Mouse (Mus musculus): Measurements from ENCODE around the gene Gm5741. TPM values are rescaled to one million over a fixed set of nuclear protein-coding genes. Genes with fewer than 3 reads are reported as not detected.

Gm5741 gene
- polyA plus RNA-seq, 1 experiment from 2014 or later: not detected

GRCm38 (mm10) chr8:85029271-85029670 is 38.5 kb downstream of the Gm5741 start:
- Histone ChIP-seq H3K27ac (no peak overlapping the region), H3K36me3 (ENCODE audit: inconsistent target) (peaks cover 34% of the 10 kb centered on the region), H3K79me2 (ENCODE audit: inconsistent target) (peaks cover 76% of the 10 kb centered on the region), H3K4me3 (ENCODE audit: inconsistent target) (no peak overlapping the region)
- 93% methylated on average over 14 of the region's 14 CpGs for WGBS (ENCODE audit: missing documents)

DNA sequence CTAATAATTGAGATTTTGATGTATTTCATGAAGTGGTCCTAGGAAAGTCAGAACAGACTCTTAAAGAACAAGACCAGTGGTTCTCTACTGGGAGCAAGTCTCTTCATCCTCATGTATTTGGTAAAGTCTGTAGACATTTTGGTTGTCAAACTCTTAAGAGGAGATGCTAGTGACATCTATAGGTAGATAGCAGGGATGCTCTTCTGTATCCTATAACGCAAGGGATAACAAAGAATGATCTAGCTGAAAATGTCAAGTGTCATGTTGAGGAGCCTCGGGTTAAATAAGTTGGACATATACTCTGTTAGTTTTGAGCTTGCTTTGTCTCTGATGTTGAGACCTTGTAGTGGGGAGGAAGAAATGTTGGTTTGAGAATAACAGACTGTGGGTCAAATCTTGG is 39.9 kb downstream of the Gm5741 start:
- Histone ChIP-seq H3K79me2 (ENCODE audit: inconsistent target) (peaks cover 80% of the 10 kb centered on the region), H3K4me3 (ENCODE audit: inconsistent target) (peak overlapping the region; percentile 97), H3K27ac (no peak overlapping the region), H3K36me3 (ENCODE audit: inconsistent target) (peaks cover 39% of the 10 kb centered on the region)
- WGBS (ENCODE audit: missing documents): 31% methylated on average over 2 of the region's 2 CpGs

- Histone ChIP-seq H3K36me3 (ENCODE audit: inconsistent target) (peaks cover 37% of the 10 kb centered on the region), H3K79me2 (ENCODE audit: inconsistent target) (peaks cover 80% of the 10 kb centered on the region), H3K27ac (peak overlapping the region; percentile 69), H3K4me3 (ENCODE audit: inconsistent target) (peak overlapping the region; percentile 97)
- WGBS (ENCODE audit: missing documents): 1% methylated on average over 9 of the region's 13 CpGs
Measured at GRCm38 (mm10) chr8:85027516-85027855, 40.3 kb downstream of the Gm5741 start.

GRCm38 (mm10) chr8:85026670-85027515 is 40.9 kb downstream of the Gm5741 start, which contains the start of gene Trir:
TSS of gene Trir (plus strand) at chr8:85026823.
- H3K36me3 ChIP-seq (ENCODE audit: inconsistent target): peaks cover 37% of the 10 kb centered on the region
- H3K27ac ChIP-seq: peak within 1 kb of the TSS; percentile 98
- peak within 1 kb of the TSS; percentile 99 for H3K4me3 ChIP-seq (ENCODE audit: inconsistent target)
- H3K79me2 ChIP-seq (ENCODE audit: inconsistent target): peaks cover 80% of the 10 kb centered on the region
- WGBS (ENCODE audit: missing documents): under 1% methylated on average over 63 of the region's 75 CpGs

DNA sequence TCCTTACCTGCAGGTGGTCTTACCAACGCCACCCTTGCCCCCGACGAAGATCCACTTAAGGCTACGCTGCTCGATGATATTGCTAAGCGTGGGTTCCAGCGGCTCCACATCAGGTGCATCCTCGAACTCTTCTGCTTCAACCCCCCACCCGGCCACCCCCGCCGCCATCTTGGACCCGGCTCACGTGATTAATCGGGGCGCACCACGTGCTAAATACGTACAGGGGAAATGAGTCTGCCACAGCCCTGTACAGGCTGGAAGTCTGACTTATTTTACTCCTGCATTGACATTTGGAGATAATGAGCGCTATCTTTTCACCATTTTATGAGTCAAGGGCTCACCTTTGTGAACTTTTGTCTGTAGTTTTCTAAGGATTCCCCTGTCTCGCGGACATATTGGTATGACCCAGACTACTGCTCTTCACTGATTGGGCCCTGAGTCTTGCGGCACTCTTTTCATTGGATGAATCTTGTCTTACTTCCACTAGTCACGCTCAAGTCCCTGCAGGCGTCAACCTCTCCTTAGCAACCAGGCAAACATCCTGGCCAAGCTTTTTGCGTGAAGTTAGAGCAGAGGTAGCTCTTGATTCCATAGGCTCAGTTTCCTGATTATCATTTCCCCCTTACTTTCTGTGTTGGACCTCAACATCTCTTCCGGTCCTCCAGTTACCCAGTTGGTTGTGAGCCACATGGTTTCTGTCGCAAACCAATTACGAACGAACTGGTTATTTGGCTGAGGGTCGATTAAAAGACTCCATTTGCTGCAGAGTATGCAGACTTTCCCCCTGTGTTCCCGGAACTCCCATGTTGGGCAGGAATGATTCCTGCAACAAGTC is 42.5 kb downstream of the Gm5741 start, which contains the start of gene Asna1:
Asna1 (minus strand) TSS at position 184 of the 835 bp plus-strand sequence.
- WGBS (ENCODE audit: missing documents): 2% methylated on average over 29 of the region's 30 CpGs
- H3K4me3 ChIP-seq (ENCODE audit: inconsistent target): peak within 1 kb of the TSS; percentile 99
- peak within 1 kb of the TSS; percentile 98 for H3K27ac ChIP-seq
- peaks cover 40% of the 10 kb centered on the region for H3K36me3 ChIP-seq (ENCODE audit: inconsistent target)
- H3K79me2 ChIP-seq (ENCODE audit: inconsistent target): peaks cover 80% of the 10 kb centered on the region

GRCm38 (mm10) chr8:85023846-85024245 is 43.9 kb downstream of the Gm5741 start:
- Histone ChIP-seq H3K36me3 (ENCODE audit: inconsistent target) (peaks cover 46% of the 10 kb centered on the region), H3K4me3 (ENCODE audit: inconsistent target) (peak overlapping the region; percentile 99; the same call in 1 of the 2 replicates)

GRCm38 (mm10) chr8:85021514-85022055 is 46.2 kb downstream of the Gm5741 start:
- no peak overlapping the region for H3K27ac ChIP-seq
- H3K36me3 ChIP-seq (ENCODE audit: inconsistent target): peaks cover 61% of the 10 kb centered on the region
- 86% methylated on average over 3 of the region's 3 CpGs for WGBS (ENCODE audit: missing documents)
- H3K4me3 ChIP-seq (ENCODE audit: inconsistent target): no peak overlapping the region
- H3K79me2 ChIP-seq (ENCODE audit: inconsistent target): peaks cover 50% of the 10 kb centered on the region

More at GRCm38 (mm10) chr8:85023846-85024245, 43.9 kb downstream of the Gm5741 start:
- 95% methylated on average over 3 of the region's 3 CpGs for WGBS (ENCODE audit: missing documents)
- peak overlapping the region; percentile 98; the same call in 1 of the 2 replicates for H3K27ac ChIP-seq
- peaks cover 68% of the 10 kb centered on the region for H3K79me2 ChIP-seq (ENCODE audit: inconsistent target)

Other genes with a start within 250 kb of the Gm5741 start
- gene Dand5, start 245.2 kb downstream of the Gm5741 start, polyA plus RNA-seq (2018): 1.2 to 3.3 TPM (median 2.9 TPM) in 3 replicates
- 5.8 to 13.9 TPM (median 8.6 TPM) in 3 replicates for gene Gadd45gip1, start 236.5 kb downstream of the Gm5741 start, polyA plus RNA-seq (2018)
- 49.2 to 87.2 TPM (median 79.3 TPM) in 3 replicates for gene Rad23a, start 227.3 kb downstream of the Gm5741 start, polyA plus RNA-seq (2018)
- 836 to 3,382 TPM (median 1,154 TPM) in 3 replicates for gene Calr, start 221.0 kb downstream of the Gm5741 start, polyA plus RNA-seq (2018)
- 24.5 to 43.1 TPM (median 29.5 TPM) in 3 replicates for gene Farsa, start 211.0 kb downstream of the Gm5741 start, polyA plus RNA-seq (2018)
- gene Syce2, start 195.9 kb downstream of the Gm5741 start, polyA plus RNA-seq (2018): 7.0 to 30.9 TPM (median 18.1 TPM) in 3 replicates
- gene Gcdh, start 174.1 kb downstream of the Gm5741 start, polyA plus RNA-seq (2018): 11.1 to 13.7 TPM (median 12.0 TPM) in 3 replicates
- 0.09 TPM in 1 of 3 replicates, not detected in the others for gene Klf1, start 166.1 kb downstream of the Gm5741 start, polyA plus RNA-seq (2018)
- 160 to 211 TPM (median 178 TPM) in 3 replicates for gene Dnase2a, start 159.4 kb downstream of the Gm5741 start, polyA plus RNA-seq (2018)
- gene Mast1, start 130.6 kb downstream of the Gm5741 start, polyA plus RNA-seq (2018): 0.04 to 0.06 TPM in 2 of 3 replicates, not detected in the other
- gene Rtbdn, start 121.0 kb downstream of the Gm5741 start, polyA plus RNA-seq (2018): not detected in 3 replicates
- not detected in 3 replicates for gene Gm49661, start 98.5 kb downstream of the Gm5741 start, polyA plus RNA-seq (2018)
- gene Prdx2, start 98.4 kb downstream of the Gm5741 start, polyA plus RNA-seq (2018): 77.7 to 148 TPM (median 146 TPM) in 3 replicates
- 15.9 to 39.3 TPM (median 26.2 TPM) in 3 replicates for gene Rnaseh2a, start 98.2 kb downstream of the Gm5741 start, polyA plus RNA-seq (2018)
- gene Junb, start 89.3 kb downstream of the Gm5741 start, polyA plus RNA-seq (2018): 26.1 to 86.4 TPM (median 61.3 TPM) in 3 replicates
- 4.9 to 10.9 TPM (median 6.1 TPM) in 3 replicates for gene Hook2, start 77.4 kb downstream of the Gm5741 start, polyA plus RNA-seq (2018)
- not detected in 3 replicates for gene Best2, start 53.5 kb downstream of the Gm5741 start, polyA plus RNA-seq (2018)
- 120 to 138 TPM (median 122 TPM) in 3 replicates for gene Asna1, start 42.7 kb downstream of the Gm5741 start, polyA plus RNA-seq (2018)
- 143 to 170 TPM (median 168 TPM) in 3 replicates for gene Trir, start 41.2 kb downstream of the Gm5741 start, polyA plus RNA-seq (2018)
- 14.1 to 30.6 TPM (median 26.6 TPM) in 3 replicates for gene Tnpo2, start 31.1 kb downstream of the Gm5741 start, polyA plus RNA-seq (2018)
- gene Fbxw9, start 7.9 kb downstream of the Gm5741 start, polyA plus RNA-seq (2018): 4.8 to 12.5 TPM (median 8.4 TPM) in 3 replicates
- gene Dhps, start 3.8 kb upstream of the Gm5741 start, polyA plus RNA-seq (2018): 28.6 to 47.4 TPM (median 37.1 TPM) in 3 replicates
- 66.3 to 79.6 TPM (median 68.7 TPM) in 3 replicates for gene Wdr83os, start 12.8 kb upstream of the Gm5741 start, polyA plus RNA-seq (2018)
- gene Wdr83, start 13.3 kb upstream of the Gm5741 start, polyA plus RNA-seq (2018): 13.5 to 19.5 TPM (median 15.7 TPM) in 3 replicates
- 375 to 585 TPM (median 491 TPM) in 3 replicates for gene Man2b1, start 15.3 kb upstream of the Gm5741 start, polyA plus RNA-seq (2018)
- 1.2 to 2.6 TPM (median 1.4 TPM) in 3 replicates for gene Zfp791, start 55.1 kb upstream of the Gm5741 start, polyA plus RNA-seq (2018)
- not detected in 3 replicates for gene Cks1brt, start 83.9 kb upstream of the Gm5741 start, polyA plus RNA-seq (2018)
- gene Olfr371, start 158.0 kb upstream of the Gm5741 start, polyA plus RNA-seq (2018): not detected in 3 replicates
- 10.2 to 36.3 TPM (median 12.3 TPM) in 3 replicates for gene Orc6, start 231.7 kb upstream of the Gm5741 start, polyA plus RNA-seq (2018)
- 167 to 195 TPM (median 180 TPM) in 3 replicates for gene Vps35, start 231.8 kb upstream of the Gm5741 start, polyA plus RNA-seq (2018)